Mouse (Mus musculus): ENCODE results near the gene Znrf1. TPM values are rescaled to one million over a fixed set of nuclear protein-coding genes. Genes with fewer than 3 reads are reported as not detected.
"Not testable (repeated sequence)": the region's sequence is repeated elsewhere in the genome, so short reads cannot be mapped to it uniquely, and the experiment has no call there.

Gene Znrf1
- polyA plus RNA-seq, 1 experiment from 2014 or later: 31.1 TPM

GRCm38 (mm10) chr8:111643264-111644141 is 107.6 kb downstream of the Znrf1 start, which contains the start of gene Zfp1:
Gene Zfp1 (plus strand): TSS chr8:111643401.
- Histone ChIP-seq H3K36me3 (no peaks in the 10 kb centered on the region), H3K9me3 (no peaks in the 10 kb centered on the region), H3K4me1 (peaks cover 7% of the 10 kb centered on the region; the same call in 1 of the 2 replicates), H3K27ac (peak within 1 kb of the TSS; percentile 98), H3K9ac (peak within 1 kb of the TSS; percentile 47), H3K4me2 (peak within 1 kb of the TSS; percentile 61), H3K4me3 (replicated peaks) (peak within 1 kb of the TSS; percentile 58), H3K27me3 (replicated peaks) (no peaks in the 10 kb centered on the region)
- under 1% methylated on average over 74 of the region's 75 CpGs for WGBS
- peak; percentile 95 for ATAC-seq (ENCODE audit: insufficient read depth, low FRiP score, low read depth)

DNA sequence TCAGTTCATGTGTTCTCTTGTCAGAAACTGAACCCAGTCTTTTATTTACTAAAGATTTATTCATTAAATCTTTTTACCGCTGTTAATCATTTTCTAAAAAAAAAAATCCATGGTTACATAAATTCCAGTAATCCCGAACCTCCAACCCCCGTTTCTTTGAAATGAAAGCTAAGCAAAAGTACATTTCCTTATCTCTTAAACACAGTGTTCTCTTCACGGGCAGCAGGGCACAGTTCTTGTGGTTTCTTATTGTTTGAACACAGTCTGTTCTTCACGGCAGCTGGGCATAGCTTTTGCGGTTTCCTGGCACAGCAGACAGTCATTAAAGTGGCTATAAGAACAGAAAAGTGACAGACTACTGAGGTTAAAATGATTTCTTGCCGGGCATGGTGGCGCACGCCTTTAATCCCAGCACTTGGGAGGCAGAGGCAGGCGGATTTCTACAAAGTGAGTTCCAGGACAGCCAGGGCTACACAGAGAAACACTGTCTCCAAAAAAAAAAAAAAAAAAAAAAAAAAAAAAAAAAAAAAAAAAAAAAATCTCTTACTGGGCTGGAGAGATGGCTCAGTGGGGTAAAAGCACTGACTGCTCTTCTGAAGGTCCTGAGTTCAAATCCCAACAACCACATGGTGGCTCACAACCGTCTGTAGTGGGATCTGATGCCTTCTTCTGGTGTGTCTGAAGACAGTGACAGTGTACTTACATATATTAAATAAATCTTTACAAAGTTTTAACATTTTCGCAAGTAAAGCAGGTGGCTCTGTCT is 108.6 kb downstream of the Znrf1 start:
- H3K27me3 ChIP-seq (replicated peaks); H3K36me3 ChIP-seq; H3K9me3 ChIP-seq; H3K9ac ChIP-seq; ATAC-seq (ENCODE audit: insufficient read depth, low FRiP score, low read depth): not testable (repeated sequence)
- 48% methylated on average over 12 of the region's 12 CpGs for WGBS
- Histone ChIP-seq H3K4me2 (peak overlapping the region; percentile 61), H3K27ac (peak overlapping the region; percentile 98), H3K4me3 (replicated peaks) (peak overlapping the region; percentile 58), H3K4me1 (peaks cover 14% of the 10 kb centered on the region; the same call in 1 of the 2 replicates)

DNA sequence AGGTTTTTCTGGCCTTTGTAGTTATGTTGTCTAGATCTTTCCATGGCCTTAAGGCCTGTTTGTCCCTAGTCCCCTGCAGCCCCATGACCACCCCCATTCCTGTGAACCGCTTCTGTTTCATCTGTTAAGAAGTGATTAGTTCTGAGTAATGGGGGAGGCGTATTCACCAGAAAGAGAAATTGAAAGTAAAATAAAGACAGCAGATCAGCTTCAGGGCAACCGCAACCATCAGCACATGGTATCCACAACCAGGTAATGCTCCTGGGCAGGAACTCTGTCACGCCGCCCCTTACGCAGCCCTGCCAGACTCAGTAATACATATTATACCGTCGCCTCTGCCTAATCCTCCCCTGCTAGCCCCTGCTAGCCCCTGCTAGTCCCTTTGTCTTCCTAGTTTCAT is 109.8 kb downstream of the Znrf1 start:
- ATAC-seq (ENCODE audit: insufficient read depth, low FRiP score, low read depth): no peak
- no peaks in the 10 kb centered on the region for H3K36me3 ChIP-seq
- WGBS: 93% methylated on average over 8 of the region's 8 CpGs
- H3K9me3 ChIP-seq: no peaks in the 10 kb centered on the region
- H3K4me3 ChIP-seq (replicated peaks): no peak overlapping the region
- no peaks in the 10 kb centered on the region for H3K27me3 ChIP-seq (replicated peaks)
- H3K4me1 ChIP-seq: peaks cover 14% of the 10 kb centered on the region; the same call in 1 of the 2 replicates
- no peak overlapping the region for H3K4me2 ChIP-seq
- H3K9ac ChIP-seq: no peak overlapping the region
- H3K27ac ChIP-seq: no peak overlapping the region

DNA sequence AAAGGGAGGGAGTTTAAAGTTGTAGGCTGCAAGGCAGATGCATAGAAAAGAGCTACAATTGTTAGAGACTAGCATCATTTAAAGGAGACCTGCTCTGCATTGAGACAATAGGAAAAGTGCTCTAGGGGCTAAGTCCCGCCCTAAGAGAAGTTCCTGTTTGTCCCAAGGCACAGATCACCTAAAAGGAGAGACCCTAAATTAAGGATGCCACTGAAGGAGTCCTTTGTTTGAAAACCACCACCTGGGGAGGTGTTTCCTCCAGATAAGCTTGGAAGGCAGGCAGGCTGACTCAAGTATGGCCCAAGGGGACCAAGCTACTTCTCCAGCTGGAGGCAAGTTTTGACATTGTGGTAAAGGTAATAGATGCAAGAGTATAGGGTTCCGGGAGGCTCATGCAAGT is 112.9 kb downstream of the Znrf1 start:
- no peaks in the 10 kb centered on the region for H3K27me3 ChIP-seq (replicated peaks)
- H3K27ac ChIP-seq: no peak overlapping the region
- 0 out of 2 replicates have a peak, but pooled peaks cover 7% of the 10 kb centered on the region for H3K4me1 ChIP-seq
- H3K9me3 ChIP-seq: no peaks in the 10 kb centered on the region
- WGBS: 75% methylated on average over 2 of the region's 2 CpGs
- no peak overlapping the region for H3K4me2 ChIP-seq
- no peak for ATAC-seq (ENCODE audit: insufficient read depth, low FRiP score, low read depth)
- no peak overlapping the region for H3K4me3 ChIP-seq (replicated peaks)
- no peak overlapping the region for H3K9ac ChIP-seq
- H3K36me3 ChIP-seq: no peaks in the 10 kb centered on the region

DNA sequence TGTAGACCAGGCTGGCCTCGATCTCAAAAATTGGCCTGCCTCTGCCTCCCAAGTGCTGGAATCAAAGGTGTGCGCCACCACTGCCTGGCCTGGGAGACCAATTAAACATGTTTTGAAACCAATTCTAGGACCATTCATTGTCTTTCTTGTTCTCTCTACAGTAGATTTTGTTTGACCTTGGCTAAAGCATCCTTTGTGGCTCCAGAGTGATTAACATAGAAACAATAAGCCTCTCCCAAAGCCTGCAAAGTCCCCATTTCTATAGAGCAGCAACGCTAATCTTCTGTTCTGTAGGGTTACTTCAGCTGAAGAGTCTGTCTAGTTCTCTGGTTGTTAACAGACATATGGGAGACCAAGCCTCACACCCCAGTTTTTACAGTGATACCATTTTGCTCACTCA is 114.8 kb downstream of the Znrf1 start:
- H3K9ac ChIP-seq: no peak overlapping the region
- WGBS: 96% methylated on average over 3 of the region's 3 CpGs
- no peaks in the 10 kb centered on the region for H3K9me3 ChIP-seq
- no peak overlapping the region for H3K27ac ChIP-seq
- no peak overlapping the region for H3K4me3 ChIP-seq (replicated peaks)
- H3K27me3 ChIP-seq (replicated peaks): no peaks in the 10 kb centered on the region
- H3K4me1 ChIP-seq: 0 out of 2 replicates have a peak, but pooled peaks cover 7% of the 10 kb centered on the region
- ATAC-seq (ENCODE audit: insufficient read depth, low FRiP score, low read depth): no peak
- H3K4me2 ChIP-seq: no peak overlapping the region
- no peaks in the 10 kb centered on the region for H3K36me3 ChIP-seq

DNA sequence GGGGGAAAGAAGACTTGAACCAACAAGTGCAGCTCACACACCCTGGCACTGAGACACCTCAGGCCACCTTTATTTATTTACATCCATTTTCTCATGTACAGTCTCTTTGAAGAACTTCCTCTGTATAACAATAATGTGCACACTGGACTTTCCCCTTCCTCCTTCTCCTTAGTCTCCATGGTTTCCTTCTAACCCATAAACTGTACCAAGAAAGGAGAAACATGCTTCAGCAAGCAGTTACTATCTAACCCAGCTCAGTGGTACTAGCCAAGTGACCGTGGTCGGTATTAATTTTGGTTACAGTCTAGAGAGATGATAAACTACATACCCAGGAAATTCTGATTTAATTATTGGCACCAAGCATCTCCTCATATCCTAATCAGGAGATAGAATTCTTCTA is 117.6 kb downstream of the Znrf1 start:
- H3K27ac ChIP-seq: no peak overlapping the region
- no peak overlapping the region for H3K4me3 ChIP-seq (replicated peaks)
- WGBS: 92% methylated on average over 2 of the region's 2 CpGs
- ATAC-seq (ENCODE audit: insufficient read depth, low FRiP score, low read depth): no peak
- no peaks in the 10 kb centered on the region for H3K27me3 ChIP-seq (replicated peaks)
- no peak overlapping the region for H3K4me2 ChIP-seq
- H3K36me3 ChIP-seq: no peaks in the 10 kb centered on the region
- H3K9me3 ChIP-seq: no peaks in the 10 kb centered on the region
- H3K9ac ChIP-seq: no peak overlapping the region
- 0 out of 2 replicates have a peak, but pooled peaks cover 7% of the 10 kb centered on the region for H3K4me1 ChIP-seq

DNA sequence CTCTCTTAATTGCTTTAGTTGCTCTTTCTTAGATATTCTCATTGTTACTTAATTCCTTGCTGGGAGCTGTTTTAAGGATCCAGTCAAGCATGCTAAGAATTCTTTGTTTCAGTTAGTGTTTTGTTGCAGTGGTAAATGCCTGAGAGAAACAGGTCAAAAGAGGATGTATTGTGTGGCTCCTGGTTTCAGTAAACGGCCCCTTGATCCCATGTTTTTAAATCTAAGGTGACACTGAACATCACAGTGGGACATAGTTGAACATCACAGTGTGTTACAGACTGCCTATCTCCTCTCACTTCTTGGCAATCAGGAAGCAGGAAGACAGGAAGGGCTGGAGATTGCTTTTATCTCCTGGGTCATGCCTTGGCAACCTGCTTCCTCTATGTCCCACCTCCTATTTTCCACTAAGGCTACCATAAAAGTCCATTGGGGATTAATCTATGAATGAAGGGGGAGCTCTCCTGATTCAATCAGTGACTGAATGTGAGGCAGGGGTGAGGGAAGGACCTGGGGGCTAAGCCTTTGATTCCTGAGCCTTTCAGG is 121.5 kb downstream of the Znrf1 start:
- H3K9ac ChIP-seq: no peak overlapping the region
- 0 out of 2 replicates have a peak, but pooled peaks cover 4% of the 10 kb centered on the region for H3K36me3 ChIP-seq
- no peaks in the 10 kb centered on the region for H3K9me3 ChIP-seq
- no peak overlapping the region for H3K4me3 ChIP-seq (replicated peaks)
- 61% methylated on average over 1 of the region's 1 CpGs for WGBS
- no peak overlapping the region for H3K4me2 ChIP-seq
- no peak overlapping the region for H3K27ac ChIP-seq
- ATAC-seq (ENCODE audit: insufficient read depth, low FRiP score, low read depth): no peak
- H3K27me3 ChIP-seq (replicated peaks): no peaks in the 10 kb centered on the region
- no peaks in the 10 kb centered on the region for H3K4me1 ChIP-seq

DNA sequence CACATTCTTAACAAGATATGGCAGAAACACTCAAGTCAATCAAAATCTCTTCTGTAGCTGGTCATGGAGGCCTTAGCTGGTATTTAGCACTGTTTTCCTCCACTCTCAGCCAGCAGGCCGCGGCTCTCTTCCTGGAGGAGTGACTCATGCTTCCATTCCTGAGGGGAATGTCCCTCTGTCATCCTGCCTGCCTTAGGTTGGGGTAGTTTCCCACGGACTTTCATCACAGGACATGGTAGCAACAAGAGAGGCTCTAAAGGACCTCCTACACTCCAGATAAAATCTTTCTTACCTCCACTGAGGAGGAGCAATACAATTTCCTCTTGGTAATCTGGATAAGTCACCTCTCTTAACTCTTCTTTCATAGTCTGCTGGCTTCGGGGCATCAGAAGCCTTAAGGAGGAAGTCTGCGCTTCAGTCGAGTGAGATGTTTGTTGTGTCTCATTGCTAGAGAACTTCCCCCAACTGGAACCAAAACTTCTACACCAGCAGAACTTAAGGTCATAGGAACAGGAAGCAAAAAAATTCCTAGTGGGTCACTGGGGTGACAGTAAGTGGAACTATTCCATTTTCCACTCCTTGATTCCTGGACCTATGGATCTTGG is 123.0 kb downstream of the Znrf1 start:
- H3K27me3 ChIP-seq (replicated peaks): no peaks in the 10 kb centered on the region
- H3K4me1 ChIP-seq: no peaks in the 10 kb centered on the region
- H3K9me3 ChIP-seq: no peaks in the 10 kb centered on the region
- H3K27ac ChIP-seq: no peak overlapping the region
- no peak overlapping the region for H3K4me2 ChIP-seq
- no peak for ATAC-seq (ENCODE audit: insufficient read depth, low FRiP score, low read depth)
- no peak overlapping the region for H3K9ac ChIP-seq
- H3K4me3 ChIP-seq (replicated peaks): no peak overlapping the region
- H3K36me3 ChIP-seq: 0 out of 2 replicates have a peak, but pooled peaks cover 4% of the 10 kb centered on the region
- WGBS: 77% methylated on average over 6 of the region's 6 CpGs

DNA sequence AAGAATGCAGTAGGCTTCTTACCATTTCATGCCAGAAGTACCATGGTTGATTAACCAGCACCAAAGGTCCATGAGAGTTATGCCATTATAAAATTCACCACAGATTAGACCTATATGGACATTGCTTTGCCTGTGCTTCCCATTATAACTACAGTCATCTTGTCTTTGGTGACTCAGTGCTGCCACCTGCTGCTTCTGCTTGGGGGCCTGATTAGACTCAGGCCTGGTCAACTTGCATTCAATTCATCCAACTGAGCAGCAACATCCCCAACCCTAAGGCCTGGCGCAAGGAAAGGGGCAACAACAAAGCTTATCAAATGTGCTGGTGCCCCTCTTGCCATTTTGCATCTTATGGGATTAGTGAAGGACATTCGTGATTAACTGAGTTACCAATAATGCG is 126.6 kb downstream of the Znrf1 start:
- WGBS: 92% methylated on average over 3 of the region's 3 CpGs
- H3K4me2 ChIP-seq: no peak overlapping the region
- H3K4me3 ChIP-seq (replicated peaks): no peak overlapping the region
- H3K27ac ChIP-seq: no peak overlapping the region
- H3K9me3 ChIP-seq: no peaks in the 10 kb centered on the region
- H3K27me3 ChIP-seq (replicated peaks): no peaks in the 10 kb centered on the region
- no peak overlapping the region for H3K9ac ChIP-seq
- peak; percentile 39; the same call in 1 of the 2 replicates for ATAC-seq (ENCODE audit: insufficient read depth, low FRiP score, low read depth)
- 0 out of 2 replicates have a peak, but pooled peaks cover 4% of the 10 kb centered on the region for H3K36me3 ChIP-seq
- no peaks in the 10 kb centered on the region for H3K4me1 ChIP-seq

GRCm38 (mm10) chr8:111666751-111667150 is 130.9 kb downstream of the Znrf1 start:
- no peak overlapping the region for H3K27ac ChIP-seq
- H3K9me3 ChIP-seq: no peaks in the 10 kb centered on the region
- no peak for ATAC-seq (ENCODE audit: insufficient read depth, low FRiP score, low read depth)
- 72% methylated on average over 2 of the region's 2 CpGs for WGBS
- H3K36me3 ChIP-seq: peaks cover 15% of the 10 kb centered on the region
- H3K4me2 ChIP-seq: no peak overlapping the region
- H3K27me3 ChIP-seq (replicated peaks): no peaks in the 10 kb centered on the region
- no peak overlapping the region for H3K9ac ChIP-seq
- H3K4me1 ChIP-seq: no peaks in the 10 kb centered on the region
- no peak overlapping the region for H3K4me3 ChIP-seq (replicated peaks)
